Mouse (Mus musculus): ENCODE measurements around the gene Ube2s.

GRCm38 (mm10) chr7:4842077-4842476 is 29.7 kb upstream of the Ube2s start:
- TF ChIP-seq POLR2A (IDR thresholded peaks at IDR 0.05; ENCODE audit: borderline replicate concordance, extremely low read depth, low read depth, low read length) (no peak), CTCF (IDR thresholded peaks at IDR 0.05; ENCODE audit: insufficient read depth, low read length) (no peak)
